ENCODE assay signal across 8 mouse cellular contexts in genomic region chr4:40701796-40702195, GRCm38 (mm10). TPM values are rescaled to one million over a fixed set of nuclear protein-coding genes. Genes with fewer than 3 reads are reported as not detected.
DNase-seq lines count a peak whose midpoint lies in the region; ATAC-seq lines count a peak whose summit lies in the region.

No protein-coding gene starts in this region.

- H3K36me3 ChIP-seq in heart, embryonic 12.5 days = peaks cover under 1% of the 10 kb centered on the region; the same call in 1 of the 2 replicates
- no peaks in the 10 kb centered on the region for H3K36me3 ChIP-seq in hindbrain, embryonic 15.5 days
- H3K36me3 ChIP-seq in midbrain, embryonic 12.5 days = 0 out of 2 replicates have a peak, but pooled peaks cover 3% of the 10 kb centered on the region

- H3K9ac ChIP-seq in heart, embryonic 12.5 days = peak overlapping the region; percentile 74; the same call in 1 of the 2 replicates
- peak overlapping the region; percentile 61; the same call in 1 of the 2 replicates for H3K9ac ChIP-seq in hindbrain, embryonic 15.5 days
- no peak overlapping the region for H3K9ac ChIP-seq in midbrain, embryonic 12.5 days (replicated peaks)

- H3K27me3 ChIP-seq in heart, embryonic 12.5 days (replicated peaks) = no peaks in the 10 kb centered on the region
- no peaks in the 10 kb centered on the region for H3K27me3 ChIP-seq in hindbrain, embryonic 15.5 days
- no peaks in the 10 kb centered on the region for H3K27me3 ChIP-seq in midbrain, embryonic 12.5 days

- peak overlapping the region; percentile 60 for H3K4me3 ChIP-seq in heart, embryonic 12.5 days
- H3K4me3 ChIP-seq in hindbrain, embryonic 15.5 days = peak overlapping the region; percentile 65
- peak overlapping the region; percentile 70 for H3K4me3 ChIP-seq in midbrain, embryonic 12.5 days

- H3K4me1 ChIP-seq in heart, embryonic 12.5 days (replicated peaks) = peaks cover 15% of the 10 kb centered on the region
- peaks cover 25% of the 10 kb centered on the region for H3K4me1 ChIP-seq in hindbrain, embryonic 15.5 days (replicated peaks)
- peaks cover 25% of the 10 kb centered on the region for H3K4me1 ChIP-seq in midbrain, embryonic 12.5 days

- H3K27ac ChIP-seq in heart, embryonic 12.5 days (ENCODE audit: poor library complexity, severe bottlenecking) = no peak overlapping the region
- 0 out of 2 replicates have a peak overlapping the region, but pooled peaks have one; percentile 98 for H3K27ac ChIP-seq in hindbrain, embryonic 15.5 days (replicated peaks)
- no peak overlapping the region for H3K27ac ChIP-seq in midbrain, embryonic 12.5 days (replicated peaks)

- ATAC-seq in heart, embryonic 12.5 days (ENCODE audit: insufficient number of reproducible peaks, low FRiP score) = no peak
- no peak for ATAC-seq in hindbrain, embryonic 15.5 days (ENCODE audit: low FRiP score, low read depth)
- ATAC-seq in midbrain, embryonic 12.5 days (ENCODE audit: low FRiP score, low read depth) = no peak

- DNase-seq in heart, adult 8-10 months (ENCODE audit: low spot score) = no peak
- DNase-seq in adipocyte (ENCODE audit: low spot score) = peak; percentile 19
- DNase-seq in right cerebral cortex, adult 2 months (ENCODE audit: low spot score in 2 of 2) = no peak
- no peak for DNase-seq in adrenal gland, adult 8-10 months
- DNase-seq in spleen, adult 12 weeks (ENCODE audit: low spot score) = no peak

- H3K4me2 ChIP-seq in heart, embryonic 12.5 days = peak overlapping the region; percentile 83
- peak overlapping the region; percentile 66 for H3K4me2 ChIP-seq in hindbrain, embryonic 15.5 days
- H3K4me2 ChIP-seq in midbrain, embryonic 12.5 days (replicated peaks) = peak overlapping the region; percentile 75

- H3K9me3 ChIP-seq in heart, embryonic 12.5 days (replicated peaks) = no peaks in the 10 kb centered on the region
- H3K9me3 ChIP-seq in hindbrain, embryonic 15.5 days = no peaks in the 10 kb centered on the region
- no peaks in the 10 kb centered on the region for H3K9me3 ChIP-seq in midbrain, embryonic 12.5 days

- 77% methylated on average over 3 of the region's 3 CpGs for WGBS in heart, embryonic 12.5 days
- 91% methylated on average over 3 of the region's 3 CpGs for WGBS in hindbrain, embryonic 15.5 days
- 85% methylated on average over 3 of the region's 3 CpGs for WGBS in midbrain, embryonic 12.5 days

RNA-seq across cellular contexts. Expression of gene Aptx, which starts 1.2 kb away (rescaled TPM):
- 28.9 and 29.3 TPM in 2 replicates for polyA plus RNA-seq in heart, embryonic 12.5 days (2016; fragmentation: Nextera tagmentation; extraction: Ambion mirVana)
- 10 to 100 TPM; 14.8 to 20.0 (median 16.2) TPM for total RNA-seq in heart, adult 8-10 months (2022)
- polyA plus RNA-seq in hindbrain, embryonic 15.5 days (2015; fragmentation: Nextera tagmentation; extraction: Ambion mirVana) = 44.4 and 45.9 TPM in 2 replicates
- 48.0 and 50.8 TPM in 2 replicates for polyA plus RNA-seq in midbrain, embryonic 12.5 days (2016; fragmentation: Nextera tagmentation; extraction: Ambion mirVana)
- 10 to 100 TPM; 19.8 to 25.7 (median 23.7) TPM for total RNA-seq in adrenal gland, adult 8-10 months (2022)

RNA-seq across cellular contexts. Expression of gene Dnaja1, which starts 20.2 kb away (rescaled TPM):
- 303 and 308 TPM in 2 replicates for polyA plus RNA-seq in heart, embryonic 12.5 days (2016; fragmentation: Nextera tagmentation; extraction: Ambion mirVana)
- 10 to 100 TPM; 46.8 to 94.6 (median 64.6) TPM for total RNA-seq in heart, adult 8-10 months (2022)
- 639 and 670 TPM in 2 replicates for polyA plus RNA-seq in hindbrain, embryonic 15.5 days (2015; fragmentation: Nextera tagmentation; extraction: Ambion mirVana)
- polyA plus RNA-seq in midbrain, embryonic 12.5 days (2016; fragmentation: Nextera tagmentation; extraction: Ambion mirVana) = 623 and 674 TPM in 2 replicates
- total RNA-seq in adrenal gland, adult 8-10 months (2022) = 100 to 1,000 TPM; 201 to 366 (median 233) TPM

RNA-seq across cellular contexts. Expression of gene Smu1, which starts 55.9 kb away (rescaled TPM):
- 93.8 and 94.3 TPM in 2 replicates for polyA plus RNA-seq in heart, embryonic 12.5 days (2016; fragmentation: Nextera tagmentation; extraction: Ambion mirVana)
- 10 to 100 TPM; 29.4 to 31.0 (median 30.4) TPM for total RNA-seq in heart, adult 8-10 months (2022)
- polyA plus RNA-seq in hindbrain, embryonic 15.5 days (2015; fragmentation: Nextera tagmentation; extraction: Ambion mirVana) = 113 and 121 TPM in 2 replicates
- 149 and 154 TPM in 2 replicates for polyA plus RNA-seq in midbrain, embryonic 12.5 days (2016; fragmentation: Nextera tagmentation; extraction: Ambion mirVana)
- 10 to 100 TPM; 59.2 to 65.8 (median 62.7) TPM for total RNA-seq in adrenal gland, adult 8-10 months (2022)
